Mouse (Mus musculus): ENCODE data around the gene Tcf21.

- TF ChIP-seq POLR2A (IDR thresholded peaks at IDR 0.05; ENCODE audit: low read depth, low read length), result no peak
- TF ChIP-seq CTCF (IDR thresholded peaks at IDR 0.05; ENCODE audit: borderline replicate concordance, insufficient read depth, low read length), result no peak
Observed at GRCm38 (mm10) chr10:22842113-22842512, 22.1 kb upstream of the Tcf21 start.
